Mouse (Mus musculus): ENCODE data around the gene Tor1aip2.

DNA sequence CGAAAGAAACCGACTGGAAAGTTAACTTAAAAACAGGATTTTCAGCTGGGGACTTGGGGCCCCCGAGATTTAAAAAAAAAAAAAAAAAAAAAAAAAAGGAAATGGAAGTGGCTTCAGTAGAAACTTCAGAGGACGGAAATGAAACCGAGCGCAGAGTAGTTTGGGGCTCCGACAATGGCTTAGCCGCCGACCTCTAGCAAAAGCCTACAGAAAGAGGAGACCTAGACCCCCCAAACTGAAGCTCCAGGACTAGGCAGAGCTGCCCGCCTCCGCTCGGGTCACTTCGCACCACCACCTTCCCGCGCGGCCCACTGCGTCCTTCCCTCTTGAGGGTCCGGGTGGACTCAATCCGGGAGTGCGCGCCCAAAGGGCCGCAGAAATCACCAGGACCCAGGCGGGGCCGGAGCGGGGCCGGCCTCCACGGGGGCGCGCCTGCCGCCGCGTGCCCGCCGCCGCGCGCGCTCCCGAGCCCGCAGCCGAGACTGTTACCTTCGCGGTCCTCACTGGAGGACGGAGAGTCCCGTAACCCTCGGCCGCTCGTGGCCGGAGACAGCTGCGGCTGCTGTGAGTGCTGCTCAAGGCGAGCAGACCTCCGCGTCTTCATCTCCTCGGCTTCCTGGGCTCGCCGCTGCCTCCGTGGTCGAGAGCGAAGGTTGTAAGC is at the start of gene Tor1aip2:
- TF ChIP-seq CTCF (IDR thresholded peaks at IDR 0.05; ENCODE audit: control insufficient read depth, insufficient read depth, low read length) (no peak), POLR2A (IDR thresholded peaks at IDR 0.05; ENCODE audit: borderline replicate concordance, control insufficient read depth, low read depth, low read length) (peak; percentile 40)

All from bone marrow, adult 2 months (tissue).